Mouse (Mus musculus) activated CD4-positive, CD25-positive, alpha-beta regulatory T cell, adult 4 months (primary cell): ENCODE measurements around the gene Pde8a. TPM values are rescaled to one million over a fixed set of nuclear protein-coding genes. Genes with fewer than 3 reads are reported as not detected.

Experiments used
- ATAC-seq: one replicate; pipeline ENCODE4 v1.8.0; 2017
- polyA plus RNA-seq, 2 experiments: library from polyadenylated mRNA; unstranded; fragments of 100-300 nt; shearing (Covaris generic); gene quantifications; one replicate each; pipeline ENCODE4 v1.2.1; 2017

Gene Pde8a
- polyA plus RNA-seq, 2 experiments from 2014 or later: 1.1 to 2.3 TPM

DNA sequence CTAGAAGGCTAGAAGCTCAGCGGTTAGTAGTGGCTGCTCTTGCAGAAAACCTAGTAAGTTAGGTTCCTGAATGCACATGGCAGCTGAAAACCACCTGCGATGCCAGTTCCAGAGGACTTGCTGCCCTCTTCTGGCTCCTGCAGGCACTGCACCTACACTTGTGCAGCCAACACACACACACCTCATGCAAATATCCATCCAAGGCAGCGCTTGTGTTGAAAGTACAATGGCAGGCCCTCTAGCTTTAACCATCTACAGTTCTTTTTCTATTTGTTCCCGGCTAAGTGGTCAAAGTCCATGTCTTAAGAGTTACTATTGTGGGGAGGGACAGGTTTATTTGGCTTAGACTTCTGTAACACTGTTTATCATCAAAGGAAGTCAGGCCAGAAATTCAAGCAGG, 126.4 kb downstream of the Pde8a start:
- ATAC-seq: peak; percentile 44

DNA sequence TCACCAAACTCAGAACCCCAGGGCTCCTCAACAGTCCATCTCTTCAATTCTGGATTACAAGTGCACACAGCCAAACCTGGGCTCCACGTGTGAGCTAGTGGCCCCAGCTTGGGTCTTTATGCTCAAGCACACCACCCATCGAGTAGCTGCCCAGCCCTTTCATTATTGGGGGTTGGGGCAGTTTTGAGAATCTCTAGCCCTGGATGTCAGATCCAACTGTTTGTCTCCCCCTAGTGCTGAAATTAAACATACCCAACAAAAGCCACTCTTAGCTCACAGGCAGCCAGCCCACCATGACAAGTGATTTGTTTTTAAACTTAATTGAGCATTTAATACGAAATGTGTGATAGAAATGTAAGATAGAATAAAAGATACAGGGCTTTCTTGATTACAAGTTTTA, 128.2 kb downstream of the Pde8a start:
- ATAC-seq: no peak

DNA sequence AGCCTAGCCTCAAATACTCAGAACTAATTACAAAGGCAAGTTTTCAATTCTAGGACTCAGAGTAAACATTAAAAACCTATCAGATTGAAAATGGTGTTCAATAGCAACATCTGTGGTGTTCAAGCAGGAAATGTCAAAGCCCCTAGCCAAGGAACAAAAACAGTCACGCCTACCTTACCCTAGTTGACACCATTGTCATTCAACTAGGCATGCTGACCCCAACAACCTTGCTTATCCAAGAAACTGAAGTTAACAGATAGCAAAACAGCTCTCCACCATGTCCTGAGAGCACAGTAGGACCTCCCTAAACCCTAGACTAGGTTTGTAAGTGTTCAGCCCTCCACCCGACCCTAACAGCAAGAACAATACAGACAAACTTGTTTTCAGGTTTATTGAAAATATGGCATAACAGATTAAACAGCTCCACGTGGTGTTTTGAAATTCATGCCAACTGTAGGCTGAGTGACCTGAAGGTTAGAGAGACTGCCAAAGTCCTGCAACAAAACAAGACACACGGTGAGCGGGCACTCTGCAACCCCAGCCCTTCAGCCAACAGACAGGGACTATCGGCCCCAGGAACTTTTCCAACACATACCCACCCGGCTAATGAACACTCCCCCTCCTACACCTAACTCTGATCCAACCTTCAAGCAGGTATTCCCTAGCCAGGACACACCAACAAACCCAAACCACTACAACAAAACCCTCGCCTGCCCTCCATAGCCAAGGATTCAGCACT, 129.1 kb downstream of the Pde8a start:
- ATAC-seq: no peak

DNA sequence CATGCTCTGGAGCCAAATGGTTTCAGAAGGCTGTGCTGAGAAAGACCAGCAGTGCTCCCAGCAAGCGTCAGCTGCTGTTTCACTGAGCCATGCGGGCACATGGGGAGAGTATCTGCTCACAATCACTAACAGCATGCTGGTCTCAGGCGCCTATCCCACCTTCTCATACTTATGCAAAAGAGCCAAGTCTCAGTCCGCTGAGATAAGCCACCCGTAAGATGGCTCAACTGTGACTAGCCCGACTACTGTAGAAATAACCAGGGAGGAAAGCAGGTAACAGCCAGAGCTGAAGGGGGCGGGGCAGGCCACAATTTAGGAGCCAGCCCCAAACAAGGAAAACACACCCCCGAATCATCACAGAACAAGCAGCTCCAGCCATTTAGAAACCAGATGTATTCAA, 129.9 kb downstream of the Pde8a start:
- no peak for ATAC-seq

DNA sequence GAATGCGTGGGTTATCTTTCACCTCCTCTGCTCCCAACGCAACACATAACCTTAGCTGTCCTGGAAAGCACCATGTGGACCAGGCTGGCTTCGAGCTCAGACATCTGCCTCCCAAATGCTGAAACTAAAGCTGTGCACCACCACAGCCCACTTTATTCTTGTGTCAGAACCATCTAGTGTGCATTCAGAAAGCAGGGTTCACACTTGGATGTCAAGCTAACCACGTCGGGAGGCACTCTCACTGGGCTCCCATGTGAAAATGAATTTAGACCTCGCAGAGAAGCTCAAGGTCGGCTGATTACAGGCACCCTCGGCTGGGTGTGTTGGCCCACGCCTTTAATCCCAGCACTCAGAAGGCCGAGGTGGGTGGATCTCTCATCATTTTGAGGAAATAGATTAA, 130.4 kb downstream of the Pde8a start:
- no peak for ATAC-seq

DNA sequence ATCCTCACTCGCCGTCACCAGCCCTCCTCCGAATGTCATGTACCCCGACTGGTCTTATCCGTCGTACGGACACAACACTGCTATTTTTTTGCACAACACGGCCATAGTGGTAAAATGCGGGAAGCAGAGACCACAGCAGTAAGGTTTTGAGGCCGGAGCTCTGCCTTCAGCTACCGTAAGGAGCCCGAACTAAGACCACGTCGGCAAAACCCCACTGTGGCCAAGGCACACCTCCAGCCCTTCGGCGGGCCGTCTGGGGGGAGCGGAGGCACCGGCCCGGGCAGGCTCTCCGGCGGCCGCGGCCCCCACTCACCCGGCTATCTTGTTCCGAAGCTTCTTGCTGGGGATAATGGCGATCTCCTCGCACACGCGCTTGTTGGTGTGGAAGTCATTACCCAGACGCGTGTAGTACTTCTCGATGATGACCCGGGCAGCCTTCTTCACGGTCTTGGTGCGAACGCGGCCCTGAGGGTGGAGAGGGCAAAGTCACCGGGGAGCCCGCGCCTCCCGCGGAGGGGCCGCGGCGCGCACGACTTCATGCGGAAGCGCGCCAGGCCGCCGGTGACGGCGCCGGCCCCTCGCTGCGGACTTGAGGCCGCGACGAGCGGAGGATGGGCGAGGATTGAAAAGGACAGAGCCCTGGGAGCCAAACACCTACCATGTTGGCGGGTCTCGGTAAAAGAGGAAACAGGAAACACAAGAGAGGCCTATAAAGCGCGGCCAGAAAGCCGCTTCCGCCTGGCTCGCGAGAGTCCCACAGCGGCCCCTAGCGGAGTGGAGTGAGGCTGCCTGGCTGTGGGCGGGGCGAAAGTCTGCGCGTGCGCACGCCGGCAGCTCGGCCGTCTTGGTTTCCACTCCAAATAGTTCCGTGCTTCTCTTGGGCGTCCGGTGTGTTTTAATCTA, 131.4 kb downstream of the Pde8a start, which contains the start of gene Rps17:
Rps17 (minus strand) TSS at position 711 of the 903 bp plus-strand sequence.
- ATAC-seq: peak; percentile 94

DNA sequence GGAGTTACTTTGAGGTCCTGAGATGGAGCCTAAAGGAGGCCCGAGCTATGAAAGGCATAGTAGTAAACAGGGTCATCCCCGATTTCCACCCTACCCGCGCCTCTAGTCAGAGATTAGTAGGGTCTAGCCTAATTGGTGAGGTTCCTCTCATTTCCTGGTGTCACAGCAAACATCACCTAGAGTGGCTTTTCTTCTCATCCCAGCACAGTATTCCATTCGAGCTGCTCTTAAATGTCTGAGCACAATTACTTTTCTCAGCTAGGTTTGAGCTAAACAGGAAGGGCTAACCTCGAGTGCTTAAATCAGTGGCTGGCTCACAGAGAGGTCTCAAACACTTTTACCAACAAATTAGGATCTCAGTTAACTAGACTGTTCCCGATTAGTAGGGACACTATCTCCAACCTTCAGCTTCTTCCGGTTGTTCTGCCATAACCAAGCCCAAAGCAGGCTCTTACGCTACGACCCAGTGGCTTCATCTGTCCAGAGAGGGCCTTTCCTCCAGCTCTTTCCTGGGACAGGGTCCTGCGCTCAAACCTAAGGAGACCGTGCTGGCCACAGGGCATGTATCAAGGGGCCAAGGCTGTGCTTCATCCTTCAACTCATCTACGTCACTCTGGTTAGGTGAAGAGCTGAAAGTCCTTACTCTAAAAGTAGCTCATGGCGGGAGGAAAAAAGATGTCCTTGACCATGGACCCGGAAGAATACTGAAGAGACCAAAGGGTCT, 132.2 kb downstream of the Pde8a start:
- no peak for ATAC-seq

DNA sequence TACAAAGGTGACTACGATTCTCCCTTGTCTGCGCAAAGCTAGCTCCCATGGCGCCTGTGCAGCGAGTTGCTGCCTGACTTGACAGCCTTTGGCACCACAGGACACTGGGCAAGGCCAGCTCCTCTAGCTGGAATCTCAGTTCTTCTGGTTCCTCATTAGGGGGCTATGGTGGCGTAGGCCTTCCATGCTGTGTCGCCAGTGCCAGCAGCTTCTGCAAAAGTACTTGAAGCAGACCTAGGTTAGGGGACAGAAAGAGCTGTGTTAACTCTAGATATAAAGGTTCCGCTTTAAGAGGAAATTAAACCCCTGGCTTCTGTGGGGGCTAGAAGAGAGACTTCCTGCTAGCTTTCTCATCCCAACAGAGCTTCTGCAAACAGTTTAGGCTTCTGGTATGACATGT, 134.8 kb downstream of the Pde8a start:
- ATAC-seq: no peak

DNA sequence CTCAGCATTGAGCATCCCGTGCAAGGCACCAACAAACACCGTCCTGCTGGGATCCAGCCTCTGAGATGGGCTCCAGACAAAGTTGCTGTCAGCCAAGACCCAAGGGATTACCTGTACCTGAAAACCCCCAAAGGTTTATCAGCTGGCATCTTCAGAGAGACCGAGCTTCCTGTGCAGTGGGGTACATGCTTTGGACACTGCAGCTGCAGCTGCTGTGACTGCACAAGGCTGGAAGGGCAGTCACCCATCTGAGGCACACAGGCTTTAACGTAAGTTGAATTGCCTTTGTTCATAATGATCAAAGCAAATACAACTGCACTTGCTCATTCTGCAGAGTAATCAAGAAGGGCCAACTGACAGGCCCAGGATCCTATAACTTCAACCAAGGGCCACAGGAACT, 138.4 kb downstream of the Pde8a start:
- no peak for ATAC-seq

DNA sequence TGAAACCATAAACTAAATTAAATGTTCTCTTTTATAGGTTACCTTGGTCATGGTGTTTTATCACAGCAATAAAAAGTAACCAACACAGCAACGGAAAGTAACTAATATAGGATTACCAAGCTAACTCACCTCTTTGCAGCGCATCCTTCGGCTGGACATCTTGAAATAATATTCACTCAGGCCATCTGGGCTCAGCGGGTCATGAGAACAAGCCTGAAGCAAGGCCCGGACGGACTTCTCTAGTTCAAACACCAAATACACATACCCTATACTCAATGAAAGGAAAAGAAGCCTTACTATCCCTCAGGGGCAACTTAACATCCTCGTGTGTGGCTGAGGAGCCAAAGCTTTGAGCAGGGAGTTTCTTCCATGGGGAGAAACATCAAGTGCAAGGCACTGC, 142.3 kb downstream of the Pde8a start:
- ATAC-seq: no peak

DNA sequence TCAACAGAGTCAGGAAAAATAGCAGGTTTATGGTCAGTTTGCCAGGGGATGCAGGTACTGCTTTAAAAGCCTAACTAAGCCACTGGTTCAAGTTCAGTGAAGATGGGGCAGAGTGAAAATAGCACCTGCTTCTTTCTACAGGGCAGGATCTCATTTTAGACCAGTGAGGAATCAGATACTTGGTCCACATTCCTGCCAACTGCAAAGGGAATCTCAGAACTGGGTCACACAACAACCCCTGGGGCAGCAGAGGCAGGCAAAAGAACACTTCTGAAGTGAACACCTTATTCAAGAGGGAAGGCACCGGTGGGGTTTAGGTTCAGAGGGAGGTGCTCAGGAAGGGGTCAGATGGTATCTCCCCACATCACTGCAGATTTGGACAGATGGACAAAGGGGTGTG, 143.0 kb downstream of the Pde8a start:
- ATAC-seq: no peak

DNA sequence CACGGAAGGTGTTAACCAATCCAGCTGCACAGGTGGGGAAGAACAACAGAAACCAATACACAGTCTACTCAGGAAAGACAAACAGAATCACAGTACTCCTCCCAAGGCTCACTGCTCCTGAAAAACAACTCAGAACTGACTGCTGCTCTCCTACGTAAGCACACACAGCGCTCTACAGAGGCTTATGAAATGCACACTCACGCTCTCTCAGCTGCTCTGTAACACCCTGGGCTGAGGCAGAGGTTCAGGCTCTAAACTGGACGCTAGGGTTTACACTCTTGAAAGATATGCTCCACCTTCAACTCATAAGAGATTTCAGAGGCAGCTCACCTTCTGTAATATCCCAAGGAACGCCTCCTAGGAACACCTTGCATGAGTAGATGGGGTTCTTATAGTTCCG, 143.6 kb downstream of the Pde8a start:
- ATAC-seq: no peak

DNA sequence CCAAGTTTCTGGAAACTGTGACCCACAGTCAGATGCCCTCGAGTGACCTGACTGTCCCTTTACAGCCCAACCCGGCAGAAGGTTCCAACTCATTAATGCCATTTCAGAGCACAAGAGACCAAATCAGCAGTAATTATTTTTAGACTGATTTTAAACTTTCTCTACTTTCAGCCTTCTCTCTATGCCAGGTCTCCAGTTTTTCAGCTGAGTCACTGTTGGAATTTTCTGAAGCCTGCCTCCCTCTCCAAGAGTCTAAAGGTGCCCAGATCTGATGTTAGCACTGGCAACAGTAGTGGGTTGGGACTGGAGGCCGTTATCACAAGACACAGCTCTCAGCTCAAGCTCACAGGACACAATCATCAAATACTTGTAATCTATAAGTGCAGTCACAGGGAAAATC, 154.6 kb downstream of the Pde8a start:
- no peak for ATAC-seq

DNA sequence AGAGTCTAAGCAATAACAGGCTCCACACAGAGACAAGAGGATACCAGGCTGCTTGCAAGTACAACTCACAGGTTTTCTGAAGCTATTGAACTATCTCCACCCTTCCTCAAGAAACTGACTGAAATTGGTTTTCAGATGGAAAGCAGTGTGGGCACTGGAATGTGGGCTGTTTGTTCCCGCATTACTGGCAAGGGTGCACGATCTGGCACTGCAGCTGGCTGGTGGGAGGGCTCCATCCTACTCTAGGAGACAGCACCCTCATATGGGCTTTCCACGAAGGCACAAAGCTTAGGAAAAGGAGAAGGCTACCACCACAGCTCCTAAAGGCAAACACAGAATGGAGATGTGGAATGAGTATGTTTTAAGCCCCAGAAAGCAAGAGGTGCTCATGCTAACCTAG, 156.3 kb downstream of the Pde8a start:
- ATAC-seq: no peak

DNA sequence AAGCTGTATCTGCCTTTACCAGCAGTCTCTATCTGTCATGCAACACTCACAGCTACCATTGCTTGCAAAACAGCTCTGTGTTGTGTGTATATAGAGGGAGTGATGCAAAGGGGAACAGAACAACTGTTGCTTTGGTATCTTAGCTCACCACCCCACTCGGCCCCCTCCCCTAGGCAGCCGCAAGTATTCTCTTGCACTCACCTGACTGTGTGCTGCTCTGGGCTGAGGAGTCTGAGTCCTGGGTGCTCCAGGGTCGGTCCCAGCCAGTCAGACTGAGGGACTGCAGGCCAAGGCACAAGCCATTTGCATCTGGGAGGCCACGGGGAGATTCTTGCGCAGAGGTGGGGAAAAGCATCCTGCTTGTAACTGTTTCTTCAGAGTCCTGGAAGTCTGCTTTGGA, 158.4 kb downstream of the Pde8a start:
- no peak for ATAC-seq

DNA sequence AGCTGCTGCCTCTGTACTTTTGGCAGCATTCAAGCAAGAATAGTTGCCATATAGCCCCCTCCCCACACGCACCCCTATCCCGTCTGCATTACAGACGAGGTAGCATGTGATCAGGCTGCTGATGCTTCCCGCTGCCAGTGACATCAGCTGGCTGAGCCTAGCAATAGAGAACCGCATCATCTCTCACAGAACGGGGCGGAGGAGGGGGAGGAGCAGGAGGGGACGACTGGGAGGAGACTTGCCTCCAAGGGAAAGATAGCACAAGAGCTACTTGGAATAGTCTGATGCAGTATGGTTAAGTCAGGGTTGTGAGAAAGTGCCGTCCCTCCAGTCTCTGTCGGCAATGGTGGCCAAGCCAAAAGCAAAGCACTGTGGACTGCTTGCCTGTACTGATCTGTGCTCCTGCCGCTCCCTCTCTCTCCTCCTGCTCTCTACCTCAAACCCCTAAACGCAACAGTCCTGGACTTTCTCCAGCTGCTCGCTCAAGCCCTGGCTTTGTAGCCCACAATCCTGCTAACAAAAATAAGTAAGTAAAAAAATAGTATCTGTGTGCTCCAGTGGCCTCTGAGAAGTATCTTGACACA, 159.0 kb downstream of the Pde8a start:
- no peak for ATAC-seq

DNA sequence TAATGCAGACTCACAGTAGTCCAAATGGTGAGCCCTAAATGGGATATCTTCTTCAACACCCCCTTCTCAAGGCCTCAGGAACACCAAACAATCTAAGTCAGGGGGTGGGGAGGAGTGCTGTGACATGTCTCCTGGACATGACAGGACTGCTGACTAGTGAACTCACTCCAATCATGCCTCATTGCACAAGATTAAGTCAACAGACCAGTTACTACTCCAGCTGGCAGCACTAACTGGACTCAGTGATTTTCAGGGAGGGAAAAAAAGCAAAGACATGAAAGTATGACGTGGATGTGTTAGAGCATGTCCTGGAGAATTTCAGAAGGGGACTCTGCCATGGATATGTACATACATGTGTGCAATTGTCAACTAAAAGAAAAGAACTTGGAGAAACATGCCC, 166.0 kb downstream of the Pde8a start:
- no peak for ATAC-seq

Other genes with a start within 250 kb of the Pde8a start
- 10 to 100 TPM; 14.5 to 16.7 TPM for gene Zfp592, start 219.9 kb upstream of the Pde8a start, polyA plus RNA-seq
- gene Alpk3, start 156.0 kb upstream of the Pde8a start, polyA plus RNA-seq: under 1 TPM; 0.09 to 0.38 TPM
- gene Slc28a1, start 98.8 kb upstream of the Pde8a start, polyA plus RNA-seq: not detected
- 1,000 to 10,000 TPM; 1,375 to 1,389 TPM for gene Rps17, start 131.7 kb downstream of the Pde8a start, polyA plus RNA-seq
- not detected for gene Cpeb1, start 241.9 kb downstream of the Pde8a start, polyA plus RNA-seq